Mouse (Mus musculus) heart, adult 2 months (tissue): ENCODE results near the gene Glt6d1. TPM values are rescaled to one million over a fixed set of nuclear protein-coding genes. Genes with fewer than 3 reads are reported as not detected.

Source experiments
- DNase-seq, 2 experiments: peaks; one replicate each; pipeline ENCODE4 v3.0.0; 2021
- H3K27ac ChIP-seq: fragments of 200-600 bp; 2 replicates; pipeline ENCODE4 v1.8.1; 2022
- H3K27me3 ChIP-seq: fragments of 200-500 bp; 2 replicates; pipeline ENCODE4 v1.6.1; 2012; ENCODE audit warnings: mild to moderate bottlenecking, low read length, inconsistent platforms, mixed read lengths; ENCODE audit not compliant: control insufficient read depth, insufficient read depth
- H3K36me3 ChIP-seq: fragments of 200-500 bp; 2 replicates; pipeline ENCODE4 v1.6.1; 2012; ENCODE audit warnings: low read length, inconsistent platforms; ENCODE audit not compliant: control insufficient read depth, insufficient read depth
- H3K4me1 ChIP-seq: fragments of 200-500 bp; 2 replicates; pipeline ENCODE4 v1.6.1; 2011; ENCODE audit warnings: low read length; ENCODE audit not compliant: control insufficient read depth, insufficient read depth
- H3K4me3 ChIP-seq: fragments of 200-600 bp; 2 replicates; pipeline ENCODE4 v1.8.1; 2022
- H3K79me2 ChIP-seq: fragments of 200-500 bp; replicated peaks from 2 replicates; pipeline ENCODE4 v1.6.1; 2012; ENCODE audit warnings: mild to moderate bottlenecking, inconsistent platforms, low read length, moderate library complexity, mixed read lengths; ENCODE audit not compliant: control insufficient read depth, insufficient read depth
- H3K9ac ChIP-seq: fragments of 200-500 bp; 2 replicates; pipeline ENCODE4 v1.6.1; 2012; ENCODE audit warnings: low read depth, mild to moderate bottlenecking, control low read depth, inconsistent platforms, low read length, mixed read lengths
- CTCF ChIP-seq: fragments of 200-600 bp; IDR thresholded peaks from 2 replicates; pipeline ENCODE4 v1.8.1; 2022; ENCODE audit warnings: antibody characterized with exemption, mild to moderate bottlenecking, moderate library complexity
- EP300 ChIP-seq: fragments of 200-500 bp; IDR thresholded peaks from 2 replicates; pipeline ENCODE4 v1.6.1; 2011; ENCODE audit warnings: low read depth, low read length, control low read depth; ENCODE audit not compliant: insufficient read depth
- POLR2A ChIP-seq: fragments of 200-500 bp; IDR thresholded peaks from 2 replicates; pipeline ENCODE4 v1.6.1; 2011; ENCODE audit warnings: mild to moderate bottlenecking, low read depth, low read length, control low read depth; ENCODE audit not compliant: insufficient read depth
- WGBS: fragments of 180-500 bp; shearing (Covaris S2); methylation state at CpG from one replicate; pipeline ENCODE4 v1.1.7; 2018; 5-methylcytosine and 5-hydroxymethylcytosine counted together
- intact Hi-C: fragments of 180-260 bp; cut with DNase I; formaldehyde crosslinking; loops from one replicate; pipeline ENCODE4 v1.15.1; 2025
- polyA plus RNA-seq: library from polyadenylated mRNA; depleted of rRNA; stranded (reverse); fragments of >200 nt; gene quantifications from 2 replicates; pipeline ENCODE4 v1.2.3, GENCODE M21; 2012
- total RNA-seq, 2 experiments: library from RNA; stranded (reverse); gene quantifications; 2 replicates each; pipeline ENCODE4 v1.2.3; 2021

The Glt6d1 gene
- total and polyA plus RNA-seq, 3 experiments: not detected

DNA sequence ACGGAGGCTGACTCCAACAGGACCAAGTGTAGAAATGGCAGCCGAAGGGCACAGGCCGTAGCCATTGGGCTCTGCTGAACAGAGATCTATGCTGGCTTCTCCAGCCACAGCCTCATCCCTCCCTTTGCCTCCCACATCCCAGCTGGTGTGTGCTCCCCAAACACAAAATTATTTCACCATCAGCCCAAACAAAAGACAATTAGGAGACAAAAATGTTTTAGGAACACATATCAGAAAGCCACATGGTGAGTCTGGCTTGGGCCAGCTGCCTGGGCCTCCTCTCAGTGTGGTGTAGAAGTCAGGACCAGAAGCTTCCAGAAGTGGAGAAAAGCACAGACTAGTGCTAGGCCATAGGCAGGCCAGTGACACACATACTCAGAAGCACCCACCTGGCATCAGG, 28.4 kb upstream of the Glt6d1 start:
- no peak overlapping the region for H3K27ac ChIP-seq
- H3K79me2 ChIP-seq: no peaks in the 10 kb centered on the region
- DNase-seq: no peak
- H3K9ac ChIP-seq: no peak overlapping the region
- H3K4me3 ChIP-seq: no peak overlapping the region
- TF ChIP-seq EP300 (no peak), CTCF (no peak), POLR2A (no peak)
- no peaks in the 10 kb centered on the region for H3K36me3 ChIP-seq
- intact Hi-C loops: no loop called here
- no peaks in the 10 kb centered on the region for H3K4me1 ChIP-seq
- 88% methylated on average over 3 of the region's 3 CpGs for WGBS
- H3K27me3 ChIP-seq: no peaks in the 10 kb centered on the region

DNA sequence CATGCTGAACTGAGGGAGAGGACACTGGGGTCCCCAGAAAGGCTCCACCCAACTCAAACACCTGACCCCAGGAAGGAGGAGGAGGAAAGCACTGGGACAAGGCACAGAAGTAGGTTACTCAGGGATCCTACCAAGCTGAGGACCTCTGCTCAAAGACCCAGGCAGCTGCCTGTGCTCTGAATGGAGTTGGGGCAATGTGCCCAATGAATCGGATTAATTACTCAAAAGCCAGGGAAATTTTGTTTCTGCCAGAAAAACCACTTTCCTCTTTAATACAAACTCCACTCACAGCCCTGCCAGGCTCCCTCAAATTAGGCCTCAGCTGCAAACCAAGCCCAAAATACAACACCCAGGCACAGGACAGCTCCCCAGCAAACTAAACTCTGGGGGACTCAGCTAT, 27.1 kb upstream of the Glt6d1 start:
- Histone ChIP-seq H3K27ac (no peak overlapping the region), H3K27me3 (no peaks in the 10 kb centered on the region), H3K36me3 (no peaks in the 10 kb centered on the region), H3K4me3 (no peak overlapping the region), H3K79me2 (no peaks in the 10 kb centered on the region), H3K9ac (no peak overlapping the region), H3K4me1 (no peaks in the 10 kb centered on the region)
- 62% methylated on average over 1 of the region's 1 CpGs for WGBS
- intact Hi-C loops: no loop called here
- TF ChIP-seq POLR2A (no peak), EP300 (no peak), CTCF (no peak)
- DNase-seq: no peak

DNA sequence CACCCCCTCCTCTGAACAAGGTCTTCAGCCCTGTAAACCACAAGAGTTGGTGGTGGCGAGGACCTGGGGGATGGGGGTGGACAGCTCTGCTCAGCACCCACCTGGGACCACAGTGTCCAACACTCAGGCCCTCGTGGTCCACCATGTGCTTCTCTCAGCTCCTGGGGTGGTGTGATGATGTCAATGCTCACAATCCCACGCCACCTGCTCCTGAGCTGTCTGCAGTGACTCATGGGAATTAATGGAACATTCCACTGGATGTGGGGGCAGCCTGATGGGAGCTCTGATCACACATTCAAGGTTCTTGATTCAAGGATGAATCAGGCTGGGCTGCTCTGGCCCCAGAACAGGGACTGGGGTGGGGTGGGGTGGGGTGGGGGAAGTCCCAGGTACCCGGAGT, 26.5 kb upstream of the Glt6d1 start:
- Histone ChIP-seq H3K27ac (no peak overlapping the region), H3K9ac (no peak overlapping the region), H3K79me2 (no peaks in the 10 kb centered on the region), H3K27me3 (no peaks in the 10 kb centered on the region), H3K4me1 (no peaks in the 10 kb centered on the region), H3K4me3 (no peak overlapping the region), H3K36me3 (no peaks in the 10 kb centered on the region)
- TF ChIP-seq CTCF (no peak), POLR2A (no peak), EP300 (no peak)
- no peak for DNase-seq
- 51% methylated on average over 4 of the region's 4 CpGs for WGBS
- intact Hi-C loops: no loop called here

DNA sequence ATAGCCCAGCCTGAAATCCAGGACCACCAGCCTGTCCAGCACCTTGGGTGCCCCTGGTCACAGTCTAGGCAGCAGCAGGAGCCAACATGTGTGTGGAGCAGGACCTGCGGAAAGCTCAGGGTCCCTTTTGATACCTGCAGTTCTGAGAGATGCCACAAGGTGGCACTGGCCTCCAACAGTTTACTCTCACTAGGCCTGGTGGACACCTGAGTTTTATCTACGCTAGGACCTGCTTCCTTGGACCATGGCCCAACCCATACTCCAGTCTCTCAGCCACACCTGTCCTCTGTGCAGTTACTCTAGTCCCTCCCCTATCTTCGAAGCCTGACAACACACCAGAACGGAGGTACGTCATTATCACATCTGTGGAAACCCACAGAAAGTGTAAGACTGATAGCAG, 20.6 kb upstream of the Glt6d1 start:
- TF ChIP-seq POLR2A: no peak
- TF ChIP-seq CTCF: peak; percentile 94; the same call in 1 of the 2 replicates
- TF ChIP-seq EP300: peak; percentile 34; the same call in 1 of the 2 replicates
- H3K27me3 ChIP-seq: no peaks in the 10 kb centered on the region
- no peaks in the 10 kb centered on the region for H3K79me2 ChIP-seq

DNA sequence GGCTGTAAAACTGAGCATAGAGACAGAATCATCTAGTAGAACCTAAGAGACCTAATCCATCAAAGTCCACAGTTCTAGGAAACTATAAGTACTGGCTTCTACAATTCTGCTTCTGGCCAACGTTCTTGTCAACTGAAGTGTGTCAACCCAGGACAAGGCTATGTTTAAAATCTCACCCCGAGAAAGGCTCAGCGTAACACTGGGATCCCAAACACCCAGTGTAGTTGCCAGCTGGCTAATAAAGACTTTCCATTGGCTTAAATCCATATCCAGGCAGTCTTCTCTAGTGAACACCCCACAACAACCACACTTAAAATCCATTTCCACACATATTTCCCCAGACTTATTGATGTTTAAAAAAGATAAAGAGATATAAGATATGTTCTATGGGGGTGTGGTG, 15.1 kb upstream of the Glt6d1 start:
- Histone ChIP-seq H3K4me1 (no peaks in the 10 kb centered on the region; the same call in 1 of the 2 replicates), H3K27me3 (no peaks in the 10 kb centered on the region), H3K9ac (no peak overlapping the region), H3K27ac (no peak overlapping the region), H3K79me2 (no peaks in the 10 kb centered on the region), H3K4me3 (no peak overlapping the region), H3K36me3 (no peaks in the 10 kb centered on the region)
- peak in 1 of 2 experiments; percentile 17 for DNase-seq
- WGBS: 38% methylated on average over 3 of the region's 3 CpGs
- intact Hi-C loops: loop anchor here (10.0 kb wide), 1 partner anchor 194 kb away; the partner anchor contains the start of gene Ubac1
- TF ChIP-seq CTCF (no peak), EP300 (0 out of 2 replicates have a peak, but pooled peaks have one; percentile 34)

More for the DNA sequence above, 20.6 kb upstream of the Glt6d1 start:
- no peaks in the 10 kb centered on the region for H3K4me1 ChIP-seq
- no peaks in the 10 kb centered on the region for H3K36me3 ChIP-seq
- no peak overlapping the region for H3K9ac ChIP-seq
- WGBS: 51% methylated on average over 5 of the region's 5 CpGs
- DNase-seq: peak; percentile 57 to 77
- intact Hi-C loops: loop anchor here (2.0 to 10.0 kb wide), 4 partner anchors 96 to 436 kb away; partner anchors contain the start of gene Ubac1
- no peak overlapping the region for H3K27ac ChIP-seq
- H3K4me3 ChIP-seq: no peak overlapping the region

DNA sequence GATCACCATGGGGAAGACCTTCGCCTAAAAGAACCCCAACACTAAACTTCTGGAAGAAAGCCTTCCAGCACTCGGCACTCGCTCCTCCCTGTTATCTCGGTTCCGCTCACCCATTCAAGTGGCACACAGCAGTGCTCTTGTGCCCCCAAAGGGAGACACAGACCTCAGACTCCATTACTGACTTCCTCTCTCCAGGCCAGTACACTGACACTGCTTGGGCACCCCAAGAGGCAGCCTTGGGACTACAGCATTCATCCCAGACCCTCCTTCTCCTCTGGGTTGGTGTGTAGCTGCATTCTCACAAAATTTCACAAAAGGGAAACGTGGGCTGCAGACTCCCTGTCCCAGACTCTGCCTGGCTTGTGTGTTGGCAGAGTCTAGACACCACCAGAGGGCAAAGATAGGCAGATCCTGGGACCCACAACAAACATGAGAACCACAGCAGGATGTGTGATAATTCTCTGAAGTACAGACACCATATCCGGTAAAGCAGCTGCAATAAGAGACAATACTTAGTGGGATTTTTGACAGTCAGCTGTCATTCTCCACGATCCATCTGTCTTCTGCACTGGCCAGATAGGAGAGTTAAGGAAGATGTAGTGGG, 12.8 kb upstream of the Glt6d1 start:
- no peak overlapping the region for H3K9ac ChIP-seq
- H3K4me3 ChIP-seq: no peak overlapping the region
- no peak for DNase-seq
- no peaks in the 10 kb centered on the region for H3K79me2 ChIP-seq
- H3K27me3 ChIP-seq: no peaks in the 10 kb centered on the region
- H3K27ac ChIP-seq: no peak overlapping the region
- 64% methylated on average over 8 of the region's 8 CpGs for WGBS
- TF ChIP-seq CTCF (no peak), EP300 (no peak), POLR2A (no peak)
- no peaks in the 10 kb centered on the region for H3K36me3 ChIP-seq
- H3K4me1 ChIP-seq: no peaks in the 10 kb centered on the region; the same call in 1 of the 2 replicates
- intact Hi-C loops: no loop called here
